Mouse (Mus musculus) CD4-positive helper T cell, adult 2 months (primary cell): ENCODE results near the gene 2410004B18Rik.
A peak's percentile ranks its signal among the peaks of the same experiment; 100 is the strongest.
"Not testable (repeated sequence)": the region's sequence is repeated elsewhere in the genome, so short reads cannot be mapped to it uniquely, and the experiment has no call there.

Experiments used
- DNase-seq: peaks from one replicate; pipeline ENCODE4 v3.0.0-alpha.2; 2012; ENCODE audit warnings: low read depth, missing footprints, low spot score

The 2410004B18Rik gene

DNA sequence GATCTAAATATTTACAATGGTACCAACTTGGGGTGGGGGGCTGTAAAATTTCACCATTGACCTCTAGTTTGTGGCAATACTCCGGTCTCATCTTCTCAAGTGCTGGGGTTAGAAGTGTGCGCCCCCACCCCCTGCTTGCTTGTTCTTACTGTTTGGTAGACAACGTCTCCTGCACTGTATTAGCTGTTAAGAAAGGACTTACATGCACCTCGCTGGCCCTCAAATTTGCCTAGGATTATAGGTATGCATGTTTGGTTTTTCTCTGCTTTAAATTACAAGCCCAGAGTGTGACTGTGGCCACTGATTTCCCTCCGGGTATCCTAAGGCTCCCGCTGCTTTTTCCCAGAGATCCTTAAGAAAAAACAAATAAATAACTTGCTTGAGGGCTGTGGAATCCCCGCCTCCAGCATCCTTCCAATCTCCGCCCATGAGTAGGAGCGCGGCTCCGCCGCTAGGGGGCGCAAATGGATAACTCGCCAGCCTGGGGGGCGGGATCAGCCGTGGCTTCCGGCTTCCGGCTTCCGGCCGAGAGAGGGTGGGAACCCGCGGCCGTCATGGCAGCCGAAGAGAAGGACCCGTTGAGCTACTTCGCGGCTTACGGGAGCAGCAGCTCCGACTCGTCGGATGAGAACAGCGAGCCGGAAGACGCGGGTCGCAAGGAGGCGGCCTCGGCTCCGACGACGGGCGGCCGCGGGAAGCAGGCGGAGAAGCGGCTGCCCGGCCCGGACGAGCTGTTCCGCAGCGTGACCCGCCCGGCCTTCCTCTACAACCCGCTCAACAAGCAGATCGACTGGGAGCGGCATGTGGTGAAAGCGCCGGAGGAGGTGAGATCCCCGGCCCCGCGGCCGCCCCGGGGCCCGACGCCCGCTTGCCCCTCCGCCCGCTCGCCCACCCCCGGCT, at the start of gene 2410004B18Rik:
Gene 2410004B18Rik, plus strand, starts transcription at position 510 of the 900 bp plus-strand sequence.
- DNase-seq, result peak; percentile 93

DNA sequence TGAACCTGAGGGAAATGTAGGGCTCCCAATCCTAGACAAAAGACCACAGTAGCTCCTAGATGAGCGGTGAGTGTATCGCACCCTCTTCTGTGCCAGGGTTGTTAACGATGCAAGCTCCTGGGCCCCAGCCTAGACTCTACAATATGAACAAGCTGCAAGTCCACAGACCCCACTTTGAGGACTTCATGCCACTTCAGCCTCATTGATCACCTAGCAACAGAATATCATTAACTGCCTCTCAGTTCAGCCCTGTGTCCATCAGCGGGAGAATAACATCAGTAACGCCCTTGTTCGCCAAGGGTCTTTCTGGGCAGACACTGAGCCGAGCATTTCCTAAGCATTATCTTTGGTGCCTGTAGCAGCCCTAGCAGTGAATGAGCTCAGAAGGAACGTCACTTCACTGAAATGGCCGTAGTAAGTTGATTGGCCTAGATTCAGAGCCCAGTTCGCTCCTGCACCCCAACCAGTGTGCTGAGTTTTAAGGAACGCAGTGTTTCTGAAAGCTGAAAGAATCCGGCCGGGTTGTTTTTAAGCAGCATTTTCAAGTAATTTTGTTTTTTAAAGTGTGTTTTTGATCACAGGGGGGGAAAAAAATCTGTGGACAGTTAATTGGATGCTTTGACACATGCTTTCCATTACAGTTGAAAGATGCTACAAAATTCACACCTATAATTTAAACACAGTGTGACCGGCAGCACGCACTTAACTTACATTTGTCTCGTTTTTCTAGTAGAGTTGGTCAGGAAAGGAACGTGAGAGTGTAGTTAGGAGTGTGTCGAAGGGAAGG, 47.3 kb upstream of the 2410004B18Rik start:
- no peak for DNase-seq

DNA sequence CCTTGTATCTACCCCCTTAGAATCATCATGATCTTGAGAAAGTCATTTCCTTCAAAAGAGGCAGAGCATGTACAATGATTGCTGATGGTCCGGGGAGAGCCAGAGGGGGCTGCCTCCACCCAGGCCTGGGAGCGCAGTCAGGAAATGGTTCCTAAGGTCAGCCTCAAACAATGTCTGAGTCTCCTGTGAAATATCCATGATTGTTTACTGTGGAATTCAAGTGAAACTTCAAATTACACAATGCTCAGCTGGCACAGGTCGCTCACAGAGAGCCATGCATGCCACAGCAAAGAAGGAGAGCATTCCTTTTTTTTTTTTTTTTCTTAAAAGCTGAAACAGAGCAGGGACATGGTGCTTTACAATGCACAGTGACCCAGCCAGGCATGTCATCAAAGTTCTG, 45.4 kb upstream of the 2410004B18Rik start:
- DNase-seq, result no peak

DNA sequence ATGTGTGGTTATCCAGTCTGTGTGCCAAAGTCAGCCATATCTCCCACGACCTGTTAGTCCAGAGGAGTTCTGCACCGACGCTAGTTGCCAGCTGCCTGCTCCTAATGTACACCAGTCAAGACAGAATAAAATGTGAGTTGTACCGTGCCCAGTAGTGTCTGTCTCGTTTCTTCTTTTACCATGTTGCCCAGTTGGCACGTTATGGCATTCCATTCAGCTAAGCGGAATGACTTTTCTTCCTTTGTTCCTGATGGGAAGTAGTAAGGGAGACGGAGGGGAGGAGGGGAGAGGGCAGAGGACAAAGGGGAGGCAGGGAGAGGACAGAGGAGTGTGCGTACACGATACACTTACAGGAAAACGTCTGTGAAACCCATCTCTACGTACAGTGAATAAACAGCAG, 43.7 kb upstream of the 2410004B18Rik start:
- DNase-seq, result no peak

DNA sequence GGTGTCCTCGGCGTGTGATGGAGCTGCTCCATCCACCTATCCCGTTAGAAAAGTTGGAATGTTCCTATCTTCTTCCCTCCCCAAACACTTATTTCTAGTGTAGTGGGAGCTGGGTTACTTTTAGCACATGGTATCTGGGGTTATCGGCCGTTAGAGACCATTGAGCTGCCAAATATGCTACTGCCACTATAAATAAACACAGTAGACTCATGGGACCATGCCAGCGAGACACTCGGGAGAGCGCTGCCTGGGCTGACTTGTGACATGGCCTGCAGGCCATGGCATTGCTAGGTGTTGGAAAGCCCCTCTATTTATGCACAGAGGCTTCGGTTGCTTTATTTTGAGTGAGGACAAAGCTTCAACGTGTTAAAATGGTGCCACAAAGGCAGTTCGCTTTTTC, 40.1 kb upstream of the 2410004B18Rik start:
- no peak for DNase-seq

DNA sequence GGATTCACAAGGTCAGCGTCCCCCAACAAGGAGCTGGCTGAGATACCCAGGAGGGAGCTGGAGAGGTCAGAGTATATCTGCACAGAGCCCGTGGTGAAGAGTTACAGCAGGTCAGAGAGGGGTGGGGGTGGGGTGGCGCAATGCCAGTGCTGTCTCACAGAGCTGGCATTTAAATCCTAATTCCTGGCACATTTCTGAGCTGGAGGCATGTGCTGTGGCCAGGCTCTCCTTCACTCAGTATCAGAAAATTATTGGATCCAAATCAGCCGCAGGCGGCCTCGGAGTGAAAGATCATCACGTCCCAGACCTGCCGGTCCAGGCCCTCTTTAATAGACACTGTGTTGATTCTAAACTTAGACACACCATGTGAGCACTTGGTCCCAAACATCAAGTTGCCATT, 38.0 kb upstream of the 2410004B18Rik start:
- no peak for DNase-seq

DNA sequence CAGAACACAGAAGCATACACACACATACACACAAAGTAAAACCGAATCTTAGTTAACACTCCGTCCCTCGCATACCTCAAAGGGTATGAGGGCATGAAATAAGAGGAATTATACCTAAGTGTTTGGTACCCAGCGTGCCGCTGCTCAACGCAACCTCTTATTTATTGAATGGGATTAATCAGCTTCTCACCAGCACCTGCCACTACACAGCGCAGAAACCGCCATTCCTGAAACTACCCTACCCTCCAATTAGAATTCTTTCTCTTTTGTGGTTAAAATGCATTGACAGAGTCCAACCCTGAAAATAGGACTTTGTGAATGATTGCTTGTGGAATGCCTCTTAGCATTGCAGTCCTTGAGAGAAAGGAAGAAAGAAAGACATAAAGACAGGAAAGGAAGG, 34.3 kb upstream of the 2410004B18Rik start:
- no peak for DNase-seq

DNA sequence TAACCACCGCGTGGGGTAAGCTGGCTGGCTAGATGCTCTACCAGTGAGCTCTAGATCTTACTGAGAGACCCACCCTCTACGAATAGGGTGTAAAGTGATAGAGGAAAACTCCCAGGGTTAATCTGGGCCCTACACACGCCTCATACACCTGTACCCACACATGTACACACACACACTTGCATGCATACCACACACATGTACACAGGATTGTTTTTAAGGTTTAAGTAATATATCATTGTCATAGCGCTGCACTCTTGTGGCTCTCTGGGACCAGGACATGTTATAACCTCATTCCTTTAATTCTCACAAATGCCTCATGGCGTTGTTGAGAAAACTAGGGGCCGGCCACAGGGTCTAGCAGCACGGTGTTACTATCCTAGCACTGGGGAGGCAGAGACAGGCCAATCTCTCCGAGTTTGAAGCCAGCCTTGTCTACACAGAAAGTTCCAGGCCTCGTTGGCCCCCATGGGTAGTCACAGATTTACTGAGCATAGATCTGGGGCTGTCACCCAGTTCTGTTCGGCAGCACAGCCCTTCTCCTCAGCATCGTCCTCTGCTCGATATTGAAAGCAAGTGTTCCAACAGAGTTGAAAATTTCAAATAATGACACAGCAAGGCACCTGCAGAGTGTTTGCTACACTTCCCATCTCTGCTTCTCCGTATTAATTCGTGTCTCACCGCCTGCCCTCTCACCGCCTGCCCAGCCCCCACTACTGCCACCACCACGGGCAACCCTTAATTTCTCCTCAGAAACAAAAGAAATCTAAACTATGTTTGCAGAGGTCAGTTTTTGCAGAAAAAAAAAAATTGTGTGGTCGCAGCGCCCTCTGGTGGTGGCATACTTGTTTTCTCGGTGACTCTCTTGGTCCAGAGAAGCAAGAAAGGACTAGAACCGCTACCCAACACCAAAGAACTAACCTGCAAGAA, 32.7 kb upstream of the 2410004B18Rik start:
- DNase-seq, result peak; percentile 50

DNA sequence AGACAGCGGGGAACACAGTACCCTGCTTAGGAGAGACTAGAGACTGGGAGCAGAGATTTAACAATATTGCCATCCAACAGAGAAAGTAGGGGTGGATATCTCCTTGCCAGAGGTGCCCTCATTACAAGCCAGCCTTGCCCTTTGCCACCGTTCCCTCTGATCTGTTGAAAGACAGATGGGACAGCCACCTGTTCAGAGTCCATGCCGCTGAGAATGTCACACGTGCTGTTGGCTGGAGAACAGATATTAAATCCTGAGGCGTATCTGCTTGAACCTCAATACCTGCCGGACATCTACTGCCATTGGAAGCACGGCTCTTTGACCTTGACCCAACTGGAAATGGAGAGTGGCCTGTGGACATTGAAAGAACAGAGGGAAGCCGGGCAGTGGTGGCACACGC, 31.2 kb upstream of the 2410004B18Rik start:
- no peak for DNase-seq

DNA sequence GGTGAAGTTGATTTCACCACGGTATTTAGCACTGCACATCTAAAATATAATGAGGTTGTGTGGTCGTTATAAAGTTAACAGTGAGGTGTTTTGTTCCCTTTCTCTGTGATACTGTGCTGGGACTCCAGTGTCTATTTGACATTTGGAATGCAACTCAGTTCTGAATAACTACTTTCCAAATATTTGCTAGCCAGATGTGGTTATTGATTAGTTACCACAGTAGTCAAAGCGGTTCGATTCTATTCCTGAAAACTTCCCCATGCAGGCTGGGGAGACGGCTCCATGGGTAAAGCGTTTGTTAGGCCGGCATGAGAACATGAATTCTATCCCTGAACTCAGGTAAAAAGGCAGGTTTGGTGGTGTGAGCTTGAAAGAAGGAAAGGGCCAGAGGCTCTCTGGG, 25.3 kb upstream of the 2410004B18Rik start:
- no peak for DNase-seq

DNA sequence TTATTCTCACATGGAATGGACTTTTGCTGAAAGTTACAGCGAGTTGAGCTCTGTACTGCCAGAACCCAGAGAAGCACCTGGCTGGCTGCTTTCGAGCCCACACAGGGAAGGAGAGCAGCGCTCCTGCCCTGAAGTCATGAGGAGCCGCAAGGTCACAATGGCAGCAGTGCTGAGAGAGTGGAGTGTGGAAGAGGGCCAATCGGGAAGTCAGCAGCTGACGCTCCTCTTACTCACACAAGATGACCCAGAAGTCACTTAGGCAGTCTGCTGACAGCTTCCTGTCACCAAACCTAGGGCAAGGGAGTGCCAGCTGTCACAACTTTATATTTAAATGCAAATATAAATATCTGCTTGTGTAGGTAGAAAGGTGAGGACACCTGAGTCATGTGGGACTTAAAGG, 24.6 kb upstream of the 2410004B18Rik start:
- DNase-seq, result no peak

DNA sequence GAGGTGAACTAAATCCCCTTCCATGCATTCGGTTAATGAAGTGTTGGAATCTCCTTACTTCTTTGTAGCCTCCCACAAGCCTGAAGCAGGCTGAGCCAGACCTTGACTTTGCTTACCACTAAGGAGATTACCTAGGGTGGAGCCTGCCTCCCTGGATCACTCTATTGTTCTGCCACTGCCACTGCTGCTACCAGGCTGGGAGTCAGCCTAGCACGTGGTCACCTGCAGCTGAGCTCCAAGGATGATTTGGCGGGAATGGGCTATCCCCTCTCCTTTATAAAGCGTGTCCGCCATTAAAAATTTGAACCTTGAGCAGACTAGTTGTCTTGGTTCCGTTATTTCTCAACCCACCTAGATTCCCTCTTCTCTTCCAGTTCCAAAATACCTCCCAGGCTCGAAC, 23.9 kb upstream of the 2410004B18Rik start:
- DNase-seq, result not testable (repeated sequence)

DNA sequence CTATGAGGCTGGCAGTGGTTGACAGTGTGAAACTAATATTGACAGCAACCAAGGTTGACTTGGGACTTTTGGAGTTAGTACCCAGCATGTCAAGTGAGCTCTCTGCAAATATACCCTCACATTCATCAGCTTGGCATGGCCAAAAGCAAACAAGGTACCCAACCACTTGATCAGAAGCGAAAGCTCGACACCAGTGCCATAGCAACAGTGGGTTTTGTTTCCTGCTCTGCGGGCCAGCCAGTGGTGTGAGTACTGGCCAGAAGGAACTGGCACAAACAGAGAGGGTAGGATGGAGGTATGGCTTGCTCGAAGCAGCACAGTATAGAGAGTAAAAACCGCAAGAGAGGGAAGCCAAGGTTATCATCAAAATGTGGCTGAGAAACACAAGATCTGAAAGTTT, 21.4 kb upstream of the 2410004B18Rik start:
- DNase-seq, result peak; percentile 52

DNA sequence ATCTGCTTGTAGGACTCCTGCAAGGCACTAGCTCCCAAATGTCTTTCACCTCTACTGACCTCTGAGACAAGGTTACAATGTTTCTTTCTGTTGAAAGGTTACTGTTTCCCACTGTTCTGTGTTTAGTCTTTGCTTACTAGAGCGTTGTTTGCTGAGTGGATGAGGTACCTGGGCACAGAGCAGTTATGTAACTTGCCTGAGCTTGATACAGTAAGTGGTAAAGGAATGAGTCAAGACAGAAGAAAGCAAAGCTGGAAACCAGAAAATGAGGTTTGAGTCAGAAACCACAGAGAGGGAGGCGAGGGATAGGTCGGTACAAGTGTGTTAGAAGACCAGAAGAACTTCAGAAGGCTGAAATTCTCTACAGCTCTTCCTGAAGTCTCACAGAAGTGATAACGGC, 21.0 kb upstream of the 2410004B18Rik start:
- DNase-seq, result peak; percentile 76

DNA sequence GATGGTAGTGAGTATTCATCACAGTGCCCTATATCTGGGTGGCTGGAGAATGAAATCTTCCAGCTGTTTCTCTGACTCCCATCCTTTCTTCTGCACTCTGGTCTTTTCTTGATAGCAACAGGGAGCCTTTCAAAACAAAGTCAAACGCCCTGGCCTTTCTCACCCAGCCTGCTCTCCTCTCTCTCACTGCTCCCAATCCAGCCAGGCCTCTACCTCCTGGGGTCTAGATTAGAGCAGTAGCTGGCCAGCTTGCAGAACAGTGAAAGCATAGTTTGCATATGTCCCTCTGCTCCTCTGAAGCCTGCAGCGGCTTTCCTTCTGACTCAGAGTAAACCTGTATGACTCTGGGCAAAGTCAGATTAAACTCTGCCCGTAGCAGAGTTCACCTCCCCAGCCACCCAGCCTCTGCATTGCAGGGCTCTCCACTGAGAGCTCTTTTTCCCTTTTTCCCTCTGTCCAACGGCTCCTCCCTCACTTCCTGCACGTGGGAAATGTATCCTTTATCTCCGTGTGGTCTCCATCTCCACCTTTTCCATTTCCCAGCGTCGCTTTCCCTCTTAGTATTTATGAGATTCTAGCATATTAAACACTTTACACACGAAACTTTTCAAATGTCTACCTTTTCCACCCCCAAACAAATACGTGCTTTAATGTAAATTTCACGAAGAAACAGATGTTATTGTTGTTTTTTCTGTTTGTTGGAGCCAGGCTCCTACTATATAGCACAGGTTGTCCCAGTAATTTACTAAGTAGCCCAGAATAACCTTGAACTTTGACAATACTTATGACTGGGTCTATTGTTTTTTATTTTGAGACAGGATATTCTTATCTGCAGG, 15.6 kb upstream of the 2410004B18Rik start, which contains the start of gene Bcl10:
Gene Bcl10, plus strand, starts transcription at position 786 of the 836 bp plus-strand sequence.
- DNase-seq, result no peak

DNA sequence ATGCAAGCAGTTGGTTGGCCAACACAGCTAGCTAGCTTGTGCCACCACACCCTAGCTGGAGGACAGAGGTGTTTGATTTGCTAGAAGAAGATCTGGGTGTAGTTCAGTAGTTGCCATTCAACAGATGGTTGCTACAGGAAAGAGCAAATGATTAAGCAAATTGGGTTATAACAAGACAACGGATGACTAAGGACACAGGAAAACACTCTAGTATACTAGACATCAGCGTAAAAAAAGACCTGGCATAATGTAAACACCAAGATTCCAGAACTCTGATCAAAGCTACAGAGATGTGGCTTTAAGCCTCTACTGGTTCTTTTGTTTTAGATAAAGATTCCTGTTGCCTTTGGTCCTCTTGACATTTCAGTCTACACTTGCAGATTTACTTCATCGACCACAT, 14.8 kb upstream of the 2410004B18Rik start:
- no peak for DNase-seq

DNA sequence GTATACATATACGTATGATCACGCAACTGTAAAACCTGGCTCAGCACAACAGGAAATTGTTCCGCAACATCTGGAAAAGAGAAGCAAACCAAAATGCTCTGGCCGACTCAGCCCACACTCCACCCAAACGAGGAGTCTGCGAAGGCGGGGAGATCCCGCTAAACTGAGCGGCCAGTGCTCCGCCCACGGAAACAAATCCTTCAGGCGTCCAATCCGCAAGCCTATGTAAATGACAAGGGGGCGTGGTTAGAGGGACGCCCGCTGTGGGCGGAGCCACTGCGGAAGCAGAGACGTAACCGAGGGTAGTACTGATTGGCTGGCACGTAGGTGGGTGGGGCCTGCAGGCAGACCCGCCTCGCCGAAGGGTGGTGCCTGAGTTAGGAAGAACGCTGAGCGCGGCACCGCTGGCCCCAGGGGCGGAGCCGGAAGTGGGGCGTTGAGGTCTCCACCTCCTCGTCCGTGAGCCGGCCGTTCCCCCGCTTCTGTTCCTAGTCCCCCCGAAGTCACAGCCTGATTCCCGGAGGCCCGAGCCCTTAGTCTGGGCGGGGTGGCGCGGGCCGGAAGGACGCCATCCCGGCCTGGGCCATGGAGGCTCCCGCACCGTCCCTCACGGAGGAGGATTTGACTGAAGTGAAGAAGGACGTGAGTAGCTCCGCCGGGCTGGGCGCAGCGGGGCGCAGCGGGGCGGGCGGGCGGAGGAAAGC, 13.8 kb upstream of the 2410004B18Rik start:
- DNase-seq, result peak; percentile 100

DNA sequence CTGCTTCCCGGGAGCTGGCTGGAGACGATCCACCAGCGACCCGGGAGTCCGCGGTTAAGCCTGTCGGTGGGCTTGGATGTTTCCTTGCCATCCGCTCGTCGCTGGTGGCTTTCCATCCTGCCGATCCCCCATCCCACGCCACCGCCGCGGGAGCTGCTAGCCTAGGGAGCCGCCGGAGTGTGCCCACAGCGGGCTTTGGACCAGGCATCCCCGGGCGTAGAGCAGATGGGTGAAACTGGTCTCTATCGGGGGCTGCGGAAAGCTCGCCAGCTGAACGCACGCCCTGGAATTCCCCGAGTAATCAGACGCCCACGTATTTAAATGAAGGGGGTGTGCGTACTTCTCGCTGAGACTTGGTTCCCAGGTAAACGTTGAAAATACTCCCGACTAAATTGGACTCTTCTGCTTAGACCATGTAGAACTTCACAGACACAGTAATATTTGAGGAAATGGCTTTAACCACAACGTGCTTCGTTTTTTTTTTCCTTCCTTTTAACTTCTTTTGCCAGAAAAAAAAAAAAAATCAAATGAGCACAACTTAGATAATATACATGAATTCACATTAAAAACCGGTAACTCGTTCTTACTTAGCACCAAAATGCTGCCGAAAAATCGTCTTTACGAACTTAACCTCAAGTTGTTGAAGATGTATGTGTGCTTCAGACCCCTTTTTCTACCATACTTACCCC, 13.0 kb upstream of the 2410004B18Rik start:
- DNase-seq, result peak; percentile 85

DNA sequence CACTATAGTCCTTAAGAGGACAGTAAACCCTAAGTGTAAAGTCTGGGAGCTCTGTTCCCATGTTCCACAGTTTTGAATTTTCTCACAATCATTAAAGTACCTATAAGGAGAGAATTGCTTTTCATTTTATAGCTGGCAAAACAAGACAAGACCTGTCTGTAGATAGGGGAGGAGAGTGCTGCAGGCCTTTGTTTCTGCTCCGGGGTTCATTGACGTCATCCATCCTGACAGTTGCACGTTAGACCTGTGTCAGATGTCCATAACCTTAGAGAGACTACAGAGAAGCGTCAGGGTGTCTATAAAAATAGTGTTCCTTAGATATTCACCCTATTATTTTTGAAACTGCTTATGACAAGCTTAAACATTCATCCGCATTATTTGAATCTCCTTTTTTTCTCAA, 12.3 kb upstream of the 2410004B18Rik start:
- DNase-seq, result peak; percentile 65
